Mouse (Mus musculus) liver, postnatal 0 days (tissue): ENCODE measurements around the gene Adgrg3.

Experiments
- CTCF ChIP-seq: sonication (generic); IDR thresholded peaks from 2 replicates; pipeline ENCODE4 v1.5.1; 2016; ENCODE audit warnings: antibody characterized with exemption, low read depth
- EP300 ChIP-seq: IDR thresholded peaks from 2 replicates; pipeline ENCODE4 v1.6.1; 2016; ENCODE audit warnings: antibody characterized with exemption, low read depth, mild to moderate bottlenecking

DNA sequence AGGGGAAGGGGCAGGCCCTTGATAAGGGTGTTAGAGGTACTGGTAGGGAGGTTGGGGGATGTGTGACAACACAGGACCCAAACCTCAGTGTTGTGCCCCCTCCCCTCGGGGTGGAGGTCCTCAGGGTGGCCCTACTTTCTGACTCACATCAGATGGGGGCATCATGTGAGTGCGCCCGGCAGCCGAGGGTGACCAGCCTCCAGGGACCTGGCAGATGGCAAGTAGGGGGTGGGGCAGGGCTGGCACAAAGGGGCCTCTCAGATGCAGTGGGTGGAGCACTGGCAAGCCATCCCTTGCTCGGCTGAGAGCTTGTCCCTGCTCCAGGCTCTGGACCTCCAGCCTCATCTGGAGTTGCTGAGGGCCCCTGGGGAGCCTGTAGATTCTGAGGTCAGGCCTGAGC, 30.8 kb upstream of the Adgrg3 start:
- no peak for TF ChIP-seq CTCF
- no peak for TF ChIP-seq EP300
